Mouse (Mus musculus) megakaryocyte, embryonic 14.5 days (primary cell): ENCODE data around the gene 5730596B20Rik.

Experiments
- FLI1 ChIP-seq: IDR thresholded peaks from 2 replicates; pipeline ENCODE4 v1.6.1; 2012; ENCODE audit warnings: low read length, inconsistent platforms, mixed read lengths
- GATA1 ChIP-seq: IDR thresholded peaks from 3 replicates; pipeline ENCODE4 v1.6.1; 2012; ENCODE audit warnings: mixed read lengths, low read length, inconsistent platforms, borderline replicate concordance

DNA sequence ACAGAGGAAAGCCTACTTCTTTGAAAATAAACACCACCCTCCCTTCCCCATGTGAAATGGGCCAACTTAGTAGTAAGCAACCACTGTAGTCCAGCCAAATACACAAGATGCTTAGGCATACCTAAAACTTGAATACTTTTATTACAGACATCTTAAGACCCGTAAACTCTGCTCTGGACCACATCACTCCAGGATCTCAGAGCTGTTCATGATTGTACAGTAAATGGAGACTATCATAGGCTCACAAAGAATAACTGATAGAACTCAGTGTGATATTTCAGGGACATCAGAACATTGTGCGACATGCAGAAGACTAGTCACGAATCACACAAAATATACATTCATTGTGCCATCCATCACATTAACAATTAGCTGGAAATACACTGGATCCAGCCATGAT, 21.8 kb upstream of the 5730596B20Rik start:
- TF ChIP-seq FLI1 (no peak), GATA1 (no peak)
